Mouse (Mus musculus): Measurements from ENCODE around the gene Hnrnpa1. TPM values are rescaled to one million over a fixed set of nuclear protein-coding genes. Genes with fewer than 3 reads are reported as not detected.
"Not testable (repeated sequence)": the region's sequence is repeated elsewhere in the genome, so short reads cannot be mapped to it uniquely, and the experiment has no call there.

Hnrnpa1 gene
- polyA plus RNA-seq, 1 experiment from 2014 or later: 590 TPM

DNA sequence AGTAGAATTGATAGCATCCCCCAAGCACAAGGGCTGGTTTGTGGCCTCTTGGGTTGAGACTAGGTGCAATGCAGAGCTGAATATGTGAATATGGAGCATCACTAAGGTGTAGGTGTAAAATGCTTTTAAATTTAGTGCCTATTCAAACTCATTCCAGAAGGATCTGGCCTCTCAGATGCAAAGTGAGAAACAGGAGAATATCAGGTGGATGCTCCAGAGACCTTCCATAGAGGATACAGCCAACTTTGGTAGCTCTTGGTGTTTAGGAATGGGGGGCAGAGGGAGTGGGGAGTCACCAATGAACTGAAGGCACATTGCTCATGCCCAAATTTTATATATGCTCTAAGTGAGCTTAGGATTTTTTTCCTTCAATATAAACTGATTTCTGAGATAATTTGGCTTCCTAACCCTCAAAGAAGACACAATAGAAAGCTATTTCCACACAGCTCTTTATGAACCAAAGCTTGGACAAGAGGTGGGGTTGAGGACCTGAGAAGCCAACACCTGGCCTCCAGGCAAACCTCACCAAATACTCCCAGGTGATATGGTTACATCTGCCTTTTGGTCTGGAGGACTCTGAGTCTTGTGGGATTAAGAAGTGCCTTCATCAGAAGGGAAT is 7.7 kb downstream of the Hnrnpa1 start:
- Histone ChIP-seq H3K9ac (ENCODE audit: low read depth, low read length) (no peak overlapping the region), H3K4me3 (ENCODE audit: low read depth, low read length) (no peak overlapping the region), H3K4me2 (no peak overlapping the region), H3K27ac (ENCODE audit: low read depth, low read length) (no peak overlapping the region), H3K27me3 (ENCODE audit: control insufficient read depth, insufficient read depth, low read length) (no peaks in the 10 kb centered on the region), H3K4me1 (ENCODE audit: control insufficient read depth, insufficient read depth, low read length) (peaks cover 19% of the 10 kb centered on the region), H3K9me3 (replicated peaks; ENCODE audit: control insufficient read depth, low read length) (no peaks in the 10 kb centered on the region), H3K36me3 (ENCODE audit: control insufficient read depth, insufficient read depth, low read length) (peaks cover 37% of the 10 kb centered on the region)
- no peak for ATAC-seq (replicated peaks; ENCODE audit: insufficient number of reproducible peaks, low FRiP score, low TSS enrichment)

DNA sequence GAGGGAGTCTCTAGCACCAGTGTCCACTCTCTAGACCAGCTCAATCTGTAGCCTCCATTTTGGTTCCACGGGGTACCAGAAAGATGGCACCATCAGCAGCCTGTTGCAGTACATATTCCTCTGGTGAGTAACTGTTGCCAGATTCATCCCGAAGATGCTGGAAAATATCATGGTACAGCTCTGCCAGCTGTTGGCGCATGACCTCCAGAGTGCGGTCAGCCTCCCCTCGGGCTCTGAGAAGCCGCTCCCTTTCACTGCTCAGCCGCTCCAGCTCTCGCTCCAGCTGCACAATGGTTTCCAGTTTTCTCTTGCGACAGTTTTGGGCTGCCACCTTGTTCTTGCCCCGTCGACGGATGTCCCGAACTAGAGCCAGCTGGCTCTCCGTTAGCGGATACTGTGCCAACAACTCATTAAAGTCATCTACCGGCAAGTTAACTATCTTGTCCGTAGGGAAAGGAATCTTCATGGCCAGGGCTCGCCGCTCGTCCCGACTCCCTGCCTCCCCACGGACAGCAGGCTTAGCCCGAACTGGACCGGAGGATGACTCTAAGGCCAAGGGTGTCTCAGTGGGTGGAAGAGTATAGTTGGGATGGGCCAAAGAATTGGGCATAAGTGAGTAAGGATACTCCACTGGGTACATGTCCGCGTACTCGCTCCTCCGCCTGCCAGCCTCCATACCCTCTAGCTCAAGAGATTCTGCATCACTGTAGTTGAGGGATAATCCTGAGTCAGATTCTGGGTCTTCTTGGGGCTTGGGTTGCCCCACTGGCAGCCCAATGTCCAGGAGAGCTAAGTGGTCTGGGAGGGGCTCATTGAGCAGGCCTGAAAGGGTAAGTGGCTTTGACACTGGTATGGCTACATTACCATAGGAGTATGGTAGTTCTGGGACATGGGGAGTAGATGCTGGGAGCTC is 8.4 kb downstream of the Hnrnpa1 start:
- H3K4me2 ChIP-seq: no peak overlapping the region
- WGBS (ENCODE audit: insufficient replicate concordance): 84% methylated on average over 28 of the region's 28 CpGs
- no peak overlapping the region for H3K4me3 ChIP-seq (ENCODE audit: low read depth, low read length)

DNA sequence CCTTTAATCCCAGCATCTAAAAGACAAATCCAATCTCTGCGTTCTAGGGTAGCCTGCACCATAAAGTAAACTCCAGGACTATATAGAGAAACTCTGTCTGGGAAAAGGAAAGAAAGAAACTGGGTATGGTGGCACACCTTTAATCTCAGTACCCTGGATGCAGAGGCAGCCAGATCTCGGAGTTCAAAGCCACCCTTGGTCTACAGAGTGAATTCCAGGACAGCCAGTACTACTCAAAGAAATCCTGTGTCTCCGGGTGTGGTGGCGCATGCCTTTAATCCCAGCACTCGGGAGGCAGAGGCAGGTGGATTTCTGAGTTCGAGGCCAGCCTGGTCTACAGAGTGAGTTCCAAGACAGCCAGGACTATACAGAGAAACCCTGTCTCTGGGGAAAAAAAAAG is 9.3 kb downstream of the Hnrnpa1 start:
- peaks cover 33% of the 10 kb centered on the region for H3K36me3 ChIP-seq (ENCODE audit: control insufficient read depth, insufficient read depth, low read length)
- H3K4me2 ChIP-seq; H3K4me1 ChIP-seq (ENCODE audit: control insufficient read depth, insufficient read depth, low read length); H3K9ac ChIP-seq (ENCODE audit: low read depth, low read length); H3K27me3 ChIP-seq (ENCODE audit: control insufficient read depth, insufficient read depth, low read length); H3K9me3 ChIP-seq (replicated peaks; ENCODE audit: control insufficient read depth, low read length); H3K4me3 ChIP-seq (ENCODE audit: low read depth, low read length); H3K27ac ChIP-seq (ENCODE audit: low read depth, low read length); ATAC-seq (replicated peaks; ENCODE audit: insufficient number of reproducible peaks, low FRiP score, low TSS enrichment): not testable (repeated sequence)
- 88% methylated on average over 6 of the region's 6 CpGs for WGBS (ENCODE audit: insufficient replicate concordance)

More for the DNA sequence above, 8.4 kb downstream of the Hnrnpa1 start:
- no peak for ATAC-seq (replicated peaks; ENCODE audit: insufficient number of reproducible peaks, low FRiP score, low TSS enrichment)
- no peak overlapping the region for H3K27ac ChIP-seq (ENCODE audit: low read depth, low read length)
- H3K27me3 ChIP-seq (ENCODE audit: control insufficient read depth, insufficient read depth, low read length): no peaks in the 10 kb centered on the region
- peaks cover 11% of the 10 kb centered on the region for H3K4me1 ChIP-seq (ENCODE audit: control insufficient read depth, insufficient read depth, low read length)
- no peaks in the 10 kb centered on the region for H3K9me3 ChIP-seq (replicated peaks; ENCODE audit: control insufficient read depth, low read length)
- H3K9ac ChIP-seq (ENCODE audit: low read depth, low read length): no peak overlapping the region
- H3K36me3 ChIP-seq (ENCODE audit: control insufficient read depth, insufficient read depth, low read length): peaks cover 33% of the 10 kb centered on the region

DNA sequence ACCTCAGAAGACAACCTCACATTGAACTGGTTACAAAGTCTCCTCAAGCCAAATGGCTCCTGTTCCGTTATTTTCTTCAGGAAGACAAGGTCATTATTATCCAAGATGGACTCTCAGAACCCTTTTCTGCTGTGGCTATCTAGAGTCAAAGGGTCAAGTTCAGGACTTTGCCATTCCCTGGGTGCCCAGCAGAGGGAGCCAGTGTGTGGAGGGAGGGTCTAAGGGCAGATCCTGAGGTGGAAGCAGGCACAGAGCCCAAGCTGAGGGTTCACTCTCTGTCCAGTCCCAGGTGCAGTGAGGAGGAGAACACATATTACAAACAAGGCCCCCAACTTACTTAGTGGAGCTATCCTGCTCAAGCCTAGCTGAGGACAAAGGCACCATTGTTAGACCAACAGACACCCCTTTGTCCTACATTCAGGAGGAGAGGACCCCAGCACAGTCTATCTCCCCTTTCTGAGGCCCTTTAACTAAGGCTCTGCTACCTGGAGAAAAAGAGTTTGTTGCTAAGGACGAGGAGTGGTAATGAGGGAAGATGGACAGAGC is 10.0 kb downstream of the Hnrnpa1 start:
- Histone ChIP-seq H3K4me3 (ENCODE audit: low read depth, low read length) (peak overlapping the region; percentile 16), H3K4me2 (peak overlapping the region; percentile 58), H3K9ac (ENCODE audit: low read depth, low read length) (peak overlapping the region; percentile 60), H3K4me1 (ENCODE audit: control insufficient read depth, insufficient read depth, low read length) (peaks cover 9% of the 10 kb centered on the region), H3K27ac (ENCODE audit: low read depth, low read length) (peak overlapping the region; percentile 50), H3K36me3 (ENCODE audit: control insufficient read depth, insufficient read depth, low read length) (peaks cover 32% of the 10 kb centered on the region), H3K27me3 (ENCODE audit: control insufficient read depth, insufficient read depth, low read length) (no peaks in the 10 kb centered on the region), H3K9me3 (replicated peaks; ENCODE audit: control insufficient read depth, low read length) (no peaks in the 10 kb centered on the region)
- 30% methylated on average over 2 of the region's 2 CpGs for WGBS (ENCODE audit: insufficient replicate concordance)
- ATAC-seq (replicated peaks; ENCODE audit: insufficient number of reproducible peaks, low FRiP score, low TSS enrichment): no peak

DNA sequence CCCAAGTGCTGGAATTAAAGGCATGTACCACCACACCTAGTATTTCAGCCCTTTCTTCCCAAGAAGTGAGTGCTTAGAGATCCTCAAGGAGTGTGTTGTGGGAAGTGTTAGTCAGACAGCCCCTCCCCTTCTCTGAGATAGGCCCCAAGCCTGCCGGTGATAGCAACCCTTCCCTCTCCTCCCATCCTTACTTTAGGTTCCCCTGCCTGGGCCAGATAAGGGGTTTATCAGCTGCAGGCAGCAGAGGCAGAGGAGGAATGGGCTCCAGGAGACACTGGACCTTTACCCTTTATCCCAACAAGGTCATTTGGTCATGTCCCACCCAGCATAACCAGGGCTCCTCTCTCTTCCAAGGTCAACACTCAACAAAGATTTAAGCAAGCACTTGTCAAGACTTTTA is 11.4 kb downstream of the Hnrnpa1 start:
- peak overlapping the region; percentile 76 for H3K27ac ChIP-seq (ENCODE audit: low read depth, low read length)
- ATAC-seq (replicated peaks; ENCODE audit: insufficient number of reproducible peaks, low FRiP score, low TSS enrichment): peak; percentile 67
- peaks cover 9% of the 10 kb centered on the region for H3K4me1 ChIP-seq (ENCODE audit: control insufficient read depth, insufficient read depth, low read length)
- H3K27me3 ChIP-seq (ENCODE audit: control insufficient read depth, insufficient read depth, low read length): no peaks in the 10 kb centered on the region
- H3K9ac ChIP-seq (ENCODE audit: low read depth, low read length): no peak overlapping the region
- H3K4me2 ChIP-seq: peak overlapping the region; percentile 58
- 4% methylated on average over 1 of the region's 1 CpGs for WGBS (ENCODE audit: insufficient replicate concordance)
- peaks cover 22% of the 10 kb centered on the region for H3K36me3 ChIP-seq (ENCODE audit: control insufficient read depth, insufficient read depth, low read length)
- H3K4me3 ChIP-seq (ENCODE audit: low read depth, low read length): peak overlapping the region; percentile 16; the same call in 1 of the 2 replicates
- no peaks in the 10 kb centered on the region for H3K9me3 ChIP-seq (replicated peaks; ENCODE audit: control insufficient read depth, low read length)

DNA sequence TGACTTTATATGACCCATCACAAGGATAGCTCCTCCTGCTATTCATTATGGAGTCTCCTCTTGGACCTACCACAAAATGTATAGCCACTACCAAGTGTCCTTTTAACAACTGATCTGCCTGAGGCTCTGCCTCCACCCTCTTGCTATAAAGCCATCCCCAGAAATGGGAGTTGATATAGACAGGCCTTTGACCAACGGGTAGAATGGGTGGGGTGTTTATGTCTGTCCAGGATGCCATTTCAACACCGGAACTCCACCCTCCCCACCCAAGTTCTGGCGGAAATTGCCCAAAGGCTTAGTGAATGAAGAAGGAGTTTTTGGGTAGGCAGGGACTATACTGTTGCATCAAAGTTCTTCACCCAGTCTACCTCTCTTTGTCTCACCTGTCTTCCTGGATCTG is 12.4 kb downstream of the Hnrnpa1 start:
- peak; percentile 36; the same call in 1 of the 2 replicates for ATAC-seq (replicated peaks; ENCODE audit: insufficient number of reproducible peaks, low FRiP score, low TSS enrichment)
- H3K9ac ChIP-seq (ENCODE audit: low read depth, low read length): peak overlapping the region; percentile 12; the same call in 1 of the 2 replicates
- H3K27ac ChIP-seq (ENCODE audit: low read depth, low read length): peak overlapping the region; percentile 76
- peaks cover 13% of the 10 kb centered on the region; the same call in 1 of the 2 replicates for H3K36me3 ChIP-seq (ENCODE audit: control insufficient read depth, insufficient read depth, low read length)
- no peaks in the 10 kb centered on the region for H3K9me3 ChIP-seq (replicated peaks; ENCODE audit: control insufficient read depth, low read length)
- no peaks in the 10 kb centered on the region for H3K27me3 ChIP-seq (ENCODE audit: control insufficient read depth, insufficient read depth, low read length)
- peak overlapping the region; percentile 58 for H3K4me2 ChIP-seq
- H3K4me3 ChIP-seq (ENCODE audit: low read depth, low read length): peak overlapping the region; percentile 57
- H3K4me1 ChIP-seq (ENCODE audit: control insufficient read depth, insufficient read depth, low read length): peaks cover 12% of the 10 kb centered on the region
- WGBS (ENCODE audit: insufficient replicate concordance): 71% methylated on average over 3 of the region's 3 CpGs

DNA sequence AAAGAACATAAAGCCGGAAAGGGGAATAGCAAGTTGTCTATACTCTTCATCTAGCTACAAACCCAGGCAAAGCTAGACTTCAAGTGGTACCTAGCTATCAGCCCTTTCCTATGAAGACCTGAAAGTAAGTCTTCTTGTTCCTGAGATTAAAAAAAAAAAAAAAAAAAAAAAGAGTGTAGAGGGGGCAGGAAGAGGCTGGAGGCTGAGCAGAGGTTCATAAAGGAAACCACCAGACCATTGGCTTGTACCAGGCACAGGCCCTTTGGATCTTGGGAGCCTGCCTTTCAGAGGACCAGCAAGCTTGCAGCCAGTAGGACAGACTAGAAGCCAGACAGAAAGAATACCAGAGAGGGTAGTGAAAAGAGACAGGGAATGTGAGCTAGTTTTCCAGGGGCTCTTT is 13.1 kb downstream of the Hnrnpa1 start:
- Histone ChIP-seq H3K9me3 (replicated peaks; ENCODE audit: control insufficient read depth, low read length) (no peaks in the 10 kb centered on the region), H3K27me3 (ENCODE audit: control insufficient read depth, insufficient read depth, low read length) (no peaks in the 10 kb centered on the region), H3K4me3 (ENCODE audit: low read depth, low read length) (peak overlapping the region; percentile 57), H3K4me2 (peak overlapping the region; percentile 58), H3K27ac (ENCODE audit: low read depth, low read length) (peak overlapping the region; percentile 64), H3K4me1 (ENCODE audit: control insufficient read depth, insufficient read depth, low read length) (peaks cover 18% of the 10 kb centered on the region), H3K9ac (ENCODE audit: low read depth, low read length) (peak overlapping the region; percentile 58; the same call in 1 of the 2 replicates), H3K36me3 (ENCODE audit: control insufficient read depth, insufficient read depth, low read length) (peaks cover 7% of the 10 kb centered on the region; the same call in 1 of the 2 replicates)
- no peak for ATAC-seq (replicated peaks; ENCODE audit: insufficient number of reproducible peaks, low FRiP score, low TSS enrichment)
- 95% methylated on average over 1 of the region's 1 CpGs for WGBS (ENCODE audit: insufficient replicate concordance)

DNA sequence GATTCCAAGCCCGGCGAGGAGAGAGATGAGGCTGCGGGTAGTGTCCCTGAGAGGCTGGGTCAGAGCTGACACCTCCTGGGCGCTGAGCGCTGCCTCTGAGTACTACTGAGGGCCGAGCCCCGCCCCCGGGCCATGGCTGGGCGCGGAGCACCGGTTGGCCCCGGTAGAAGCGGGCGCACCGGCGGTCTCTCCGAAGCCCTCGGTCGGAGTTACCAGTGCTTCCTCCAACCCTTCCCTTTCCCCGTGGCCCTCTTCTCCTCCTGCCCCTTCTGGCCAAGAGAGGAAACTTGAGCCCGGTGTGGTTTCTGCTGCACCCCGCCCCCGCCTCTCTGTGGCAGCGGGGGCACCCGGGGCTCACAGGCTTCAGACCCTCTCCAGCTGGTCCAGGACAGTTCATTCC is 14.9 kb downstream of the Hnrnpa1 start:
- peak; percentile 47 for ATAC-seq (replicated peaks; ENCODE audit: insufficient number of reproducible peaks, low FRiP score, low TSS enrichment)
- under 1% methylated on average over 25 of the region's 25 CpGs for WGBS (ENCODE audit: insufficient replicate concordance)
- Histone ChIP-seq H3K4me2 (peak overlapping the region; percentile 89), H3K36me3 (ENCODE audit: control insufficient read depth, insufficient read depth, low read length) (no peaks in the 10 kb centered on the region), H3K9me3 (replicated peaks; ENCODE audit: control insufficient read depth, low read length) (no peaks in the 10 kb centered on the region), H3K27me3 (ENCODE audit: control insufficient read depth, insufficient read depth, low read length) (no peaks in the 10 kb centered on the region), H3K4me3 (ENCODE audit: low read depth, low read length) (peak overlapping the region; percentile 57), H3K9ac (ENCODE audit: low read depth, low read length) (peak overlapping the region; percentile 79), H3K4me1 (ENCODE audit: control insufficient read depth, insufficient read depth, low read length) (peaks cover 23% of the 10 kb centered on the region), H3K27ac (ENCODE audit: low read depth, low read length) (peak overlapping the region; percentile 52)

Data from heart, embryonic 11.5 days (tissue).